Mouse (Mus musculus): ENCODE results near the gene Gm11541. TPM values are rescaled to one million over a fixed set of nuclear protein-coding genes. Genes with fewer than 3 reads are reported as not detected.
"Not testable (repeated sequence)": the region's sequence is repeated elsewhere in the genome, so short reads cannot be mapped to it uniquely, and the experiment has no call there.

Gm11541 gene
- polyA plus RNA-seq, 1 experiment = 0.04 TPM

GRCm38 (mm10) chr11:94661344-94661743 is 43.0 kb downstream of the Gm11541 start:
- no peak for DNase-seq (ENCODE audit: low read depth)
- TF ChIP-seq POLR2A (IDR thresholded peaks at IDR 0.05; ENCODE audit: borderline replicate concordance, extremely low read depth, insufficient read depth, insufficient read length, poor library complexity, severe bottlenecking) = no peak
- TF ChIP-seq CTCF (IDR thresholded peaks at IDR 0.05; ENCODE audit: borderline replicate concordance, extremely low read depth, insufficient read depth, insufficient read length) = no peak

GRCm38 (mm10) chr11:94653663-94654436 is 50.4 kb downstream of the Gm11541 start, which contains the start of the genes Mrpl27 and Eme1:
Gene Mrpl27 (plus strand): TSS chr11:94653767.
Gene Eme1 (minus strand): TSS chr11:94653964.
- DNase-seq (ENCODE audit: low read depth) = peak; percentile 93
- TF ChIP-seq POLR2A (IDR thresholded peaks at IDR 0.05; ENCODE audit: borderline replicate concordance, extremely low read depth, insufficient read depth, insufficient read length, poor library complexity, severe bottlenecking) (peak; percentile 6; the same call in 1 of the 2 replicates), CTCF (IDR thresholded peaks at IDR 0.05; ENCODE audit: borderline replicate concordance, extremely low read depth, insufficient read depth, insufficient read length) (no peak)

GRCm38 (mm10) chr11:94652973-94653372 is 51.3 kb downstream of the Gm11541 start:
- TF ChIP-seq CTCF (IDR thresholded peaks at IDR 0.05; ENCODE audit: borderline replicate concordance, extremely low read depth, insufficient read depth, insufficient read length) (no peak), POLR2A (IDR thresholded peaks at IDR 0.05; ENCODE audit: borderline replicate concordance, extremely low read depth, insufficient read depth, insufficient read length, poor library complexity, severe bottlenecking) (no peak)
- no peak for DNase-seq (ENCODE audit: low read depth)

GRCm38 (mm10) chr11:94651241-94651640 is 53.1 kb downstream of the Gm11541 start:
- not testable (repeated sequence) for DNase-seq (ENCODE audit: low read depth)

GRCm38 (mm10) chr11:94646457-94646856 is 57.8 kb downstream of the Gm11541 start:
- DNase-seq (ENCODE audit: low read depth) = no peak
- TF ChIP-seq POLR2A (IDR thresholded peaks at IDR 0.05; ENCODE audit: borderline replicate concordance, extremely low read depth, insufficient read depth, insufficient read length, poor library complexity, severe bottlenecking) (no peak), CTCF (IDR thresholded peaks at IDR 0.05; ENCODE audit: borderline replicate concordance, extremely low read depth, insufficient read depth, insufficient read length) (no peak)

Other genes starting within 250 kb of the Gm11541 start
- 208 and 232 TPM in 2 replicates for gene Cacna1g, start 230.3 kb downstream of the Gm11541 start, polyA plus RNA-seq (2012; rRNA removed)
- 0.45 and 0.66 TPM in 2 replicates for gene Spata20, start 218.3 kb downstream of the Gm11541 start, polyA plus RNA-seq (2012; rRNA removed)
- 0.50 and 1.5 TPM in 2 replicates for gene Epn3, start 204.5 kb downstream of the Gm11541 start, polyA plus RNA-seq (2012; rRNA removed)
- 2.5 and 3.0 TPM in 2 replicates for gene Mycbpap, start 182.8 kb downstream of the Gm11541 start, polyA plus RNA-seq (2012; rRNA removed)
- gene Rsad1, start 155.2 kb downstream of the Gm11541 start, polyA plus RNA-seq (2012; rRNA removed) = 8.7 and 9.0 TPM in 2 replicates
- gene Chad, start 139.5 kb downstream of the Gm11541 start, polyA plus RNA-seq (2012; rRNA removed) = 0.06 and 0.44 TPM in 2 replicates
- gene Acsf2, start 102.6 kb downstream of the Gm11541 start, polyA plus RNA-seq (2012; rRNA removed) = 7.2 and 9.7 TPM in 2 replicates
- gene Lrrc59, start 74.7 kb downstream of the Gm11541 start, polyA plus RNA-seq (2012; rRNA removed) = 89.6 and 112 TPM in 2 replicates
- 85.5 and 89.5 TPM in 2 replicates for gene Mrpl27, start 50.7 kb downstream of the Gm11541 start, polyA plus RNA-seq (2012; rRNA removed)
- 7.3 and 13.5 TPM in 2 replicates for gene Eme1, start 50.5 kb downstream of the Gm11541 start, polyA plus RNA-seq (2012; rRNA removed)
- gene Xylt2, start 27.0 kb downstream of the Gm11541 start, polyA plus RNA-seq (2012; rRNA removed) = 19.5 and 24.1 TPM in 2 replicates
- gene Cdc34b, start 37.3 kb upstream of the Gm11541 start, polyA plus RNA-seq (2012; rRNA removed) = 0.08 and 0.16 TPM in 2 replicates
- not detected in 2 replicates for gene Tmem92, start 78.2 kb upstream of the Gm11541 start, polyA plus RNA-seq (2012; rRNA removed)
- gene Col1a1, start 231.7 kb upstream of the Gm11541 start, polyA plus RNA-seq (2012; rRNA removed) = 44.1 and 192 TPM in 2 replicates